Mouse (Mus musculus): ENCODE data around the gene Tnfrsf11a.

- TF ChIP-seq CTCF (IDR thresholded peaks at IDR 0.05; ENCODE audit: low read depth, low read length) (no peak), POLR2A (IDR thresholded peaks at IDR 0.05; ENCODE audit: borderline replicate concordance, low read depth, low read length) (no peak)
These were observed 43.8 kb downstream of the Tnfrsf11a start for GRCm38 (mm10) chr1:105824356-105824755.

Data from bone marrow macrophage, adult 2 months (primary cell).